Mouse (Mus musculus): ENCODE measurements around the gene Zbtb16.

The Zbtb16 gene

DNA sequence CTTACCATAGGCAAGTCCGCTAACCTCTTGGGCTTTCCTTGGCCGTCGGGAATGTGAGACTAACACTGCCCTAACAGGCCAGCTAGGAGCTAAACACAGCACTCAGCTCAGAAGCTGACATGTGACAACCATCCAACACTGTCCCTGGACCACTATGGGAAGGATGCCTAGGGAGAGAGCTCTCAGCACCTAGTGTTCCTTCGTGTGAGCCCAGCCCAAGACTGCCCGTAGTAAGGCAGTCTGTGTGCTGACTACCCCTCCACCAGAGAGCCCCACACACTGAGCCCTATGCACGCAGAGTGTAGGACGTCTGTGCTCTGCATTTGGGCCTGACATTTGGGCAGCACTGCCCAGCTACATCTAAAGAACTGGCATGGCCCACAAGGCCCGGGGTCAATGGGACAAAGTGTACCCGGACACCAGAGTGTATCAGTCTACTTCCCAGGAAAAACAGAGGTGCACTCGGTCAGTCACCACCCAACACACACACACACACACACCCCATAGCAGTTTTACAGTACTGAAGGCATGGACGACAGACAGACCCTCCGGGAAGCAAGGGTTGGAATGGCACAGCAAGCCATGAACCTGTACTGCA, 11.4 kb downstream of the Zbtb16 start:
- no peak for DNase-seq (ENCODE audit: low spot score)

DNA sequence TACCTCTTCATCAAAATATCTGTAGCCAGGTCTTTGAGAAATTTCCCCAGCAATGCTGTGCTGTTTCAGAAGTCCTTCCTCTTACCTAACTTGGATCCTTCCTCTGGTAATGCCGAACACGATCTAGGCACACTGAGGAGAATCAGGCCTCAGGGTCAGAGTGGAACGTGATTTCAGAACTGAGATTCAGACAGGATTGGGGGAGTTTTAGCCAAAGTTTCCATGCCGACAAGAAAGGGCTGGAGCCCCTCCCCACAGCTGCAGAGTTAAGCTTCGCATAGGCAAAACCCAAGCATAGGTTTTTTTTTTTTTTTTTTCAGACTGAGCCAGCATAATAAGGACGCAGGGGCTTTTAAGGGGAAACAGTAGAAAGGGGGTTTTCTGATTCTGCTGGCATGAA, 12.2 kb downstream of the Zbtb16 start:
- no peak for DNase-seq (ENCODE audit: low spot score)

DNA sequence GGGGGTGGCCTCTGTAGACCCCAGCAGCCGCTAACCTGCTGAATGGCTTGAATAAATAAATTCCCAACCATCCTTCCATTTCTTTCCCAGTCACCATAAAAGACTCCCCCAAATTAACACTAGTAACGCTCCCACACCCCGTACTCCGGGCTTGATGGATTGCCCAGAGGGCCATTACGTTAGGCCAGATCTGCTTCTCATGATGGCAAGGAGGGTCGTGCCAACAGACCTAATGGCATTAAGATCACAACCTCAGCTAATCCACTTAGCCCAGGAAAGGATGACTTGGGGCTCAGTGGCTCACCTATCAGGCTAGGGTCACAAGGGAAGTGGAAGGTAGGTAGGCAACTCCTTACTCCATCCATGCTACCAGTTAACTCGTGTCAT, 12.7 kb downstream of the Zbtb16 start:
- no peak for DNase-seq (ENCODE audit: low spot score)

DNA sequence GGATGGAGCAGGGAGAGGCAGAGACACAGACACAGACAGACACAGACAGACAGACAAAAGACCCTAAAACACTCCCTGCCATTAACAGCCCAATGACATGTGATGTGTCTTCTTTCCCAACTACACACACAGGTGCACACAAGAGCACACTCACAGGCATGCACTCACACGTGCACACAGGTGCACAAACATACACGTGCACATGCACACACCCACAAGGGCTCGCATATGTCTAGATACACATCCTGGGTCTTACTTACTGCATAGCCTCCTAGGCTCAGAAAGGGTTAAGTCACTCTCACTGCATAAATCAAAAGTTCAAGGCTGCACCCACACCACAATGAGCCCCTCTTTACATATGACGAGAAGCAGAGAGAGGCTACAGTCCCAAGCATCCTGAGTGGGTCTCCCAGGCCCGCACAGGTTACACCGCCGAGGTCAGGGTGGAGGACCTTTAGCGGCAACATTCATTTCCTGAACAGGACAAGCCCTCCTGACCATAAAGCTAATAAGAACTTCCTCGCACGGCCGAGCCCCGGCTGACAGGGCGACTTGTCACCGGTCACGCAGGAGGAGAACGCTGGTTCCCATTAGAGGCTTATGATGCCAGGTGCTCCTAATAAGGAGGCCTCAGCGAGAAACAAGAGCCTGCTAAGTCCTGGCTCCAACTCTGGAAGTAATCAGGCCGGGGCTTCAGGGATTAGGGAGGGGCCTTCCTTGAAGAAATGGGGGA, 13.3 kb downstream of the Zbtb16 start:
- no peak for DNase-seq (ENCODE audit: low spot score)

DNA sequence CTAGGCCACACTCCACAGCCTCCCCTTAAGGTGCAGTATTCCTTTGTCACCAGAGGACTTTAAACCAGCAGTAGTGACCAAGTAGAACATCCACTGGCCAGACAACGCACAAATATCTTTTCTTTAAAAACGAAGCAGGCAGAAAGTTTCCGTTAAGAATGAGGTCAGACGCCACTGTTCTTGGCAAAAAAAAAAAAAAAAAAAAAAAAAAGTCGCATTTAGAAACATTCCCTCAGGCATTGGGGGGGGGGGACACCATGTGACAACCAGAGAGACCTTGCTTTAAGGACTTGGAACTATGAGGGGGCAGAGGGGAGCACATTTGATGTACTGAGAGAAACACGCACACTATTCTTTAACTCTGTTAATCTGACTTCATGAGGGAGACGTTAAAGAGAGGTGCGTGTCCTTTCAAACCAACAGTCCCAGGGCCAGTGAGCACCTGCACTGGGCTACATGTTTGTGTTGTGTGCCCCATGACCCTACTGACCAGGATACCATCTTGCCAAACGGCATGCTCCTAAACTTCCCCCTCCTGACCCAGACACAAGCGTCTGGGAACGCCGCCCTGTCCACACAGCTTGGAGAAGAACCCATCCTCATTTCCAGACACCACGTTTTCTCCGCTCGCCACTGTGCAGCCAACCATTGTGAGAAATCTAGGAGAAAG, 14.0 kb downstream of the Zbtb16 start:
- DNase-seq (ENCODE audit: low spot score): no peak

DNA sequence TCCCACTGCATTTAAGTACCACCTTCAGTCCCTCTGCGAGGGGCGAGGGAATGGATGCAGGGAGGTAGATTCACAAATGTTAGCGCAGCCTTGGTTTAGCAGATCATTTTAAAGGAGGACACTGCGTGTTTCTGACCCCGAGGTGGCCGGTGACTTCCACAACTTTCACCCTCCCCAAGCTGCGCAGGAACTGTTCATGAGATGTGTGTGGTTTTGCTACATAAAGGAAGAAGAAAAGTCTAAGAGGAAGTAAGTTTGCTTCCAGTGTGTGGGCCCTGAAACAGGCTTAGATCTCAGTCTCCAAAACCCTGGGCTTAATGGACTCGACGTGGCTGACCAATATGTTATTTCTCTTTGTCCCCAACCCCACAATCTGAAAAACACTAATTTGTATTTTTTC, 14.6 kb downstream of the Zbtb16 start:
- DNase-seq (ENCODE audit: low spot score): no peak

DNA sequence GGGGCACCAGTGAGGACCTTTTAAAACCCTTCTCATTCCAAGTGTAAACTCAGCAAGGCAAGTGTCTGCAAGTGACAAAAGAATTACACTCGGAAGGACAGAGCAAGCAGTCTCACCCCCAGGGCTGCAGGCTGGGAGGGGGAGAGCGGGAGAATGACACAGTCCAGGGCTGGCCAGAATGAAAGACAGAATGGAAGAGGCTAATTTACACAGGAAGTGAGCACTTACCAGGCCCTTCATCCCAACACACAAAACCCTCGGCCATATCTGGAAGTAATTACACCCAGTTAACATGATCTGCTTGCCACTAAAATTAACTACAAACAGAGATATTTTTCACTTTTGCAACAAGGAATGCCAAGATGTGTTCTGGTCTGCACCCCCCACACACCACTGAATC, 15.2 kb downstream of the Zbtb16 start:
- no peak for DNase-seq (ENCODE audit: low spot score)

DNA sequence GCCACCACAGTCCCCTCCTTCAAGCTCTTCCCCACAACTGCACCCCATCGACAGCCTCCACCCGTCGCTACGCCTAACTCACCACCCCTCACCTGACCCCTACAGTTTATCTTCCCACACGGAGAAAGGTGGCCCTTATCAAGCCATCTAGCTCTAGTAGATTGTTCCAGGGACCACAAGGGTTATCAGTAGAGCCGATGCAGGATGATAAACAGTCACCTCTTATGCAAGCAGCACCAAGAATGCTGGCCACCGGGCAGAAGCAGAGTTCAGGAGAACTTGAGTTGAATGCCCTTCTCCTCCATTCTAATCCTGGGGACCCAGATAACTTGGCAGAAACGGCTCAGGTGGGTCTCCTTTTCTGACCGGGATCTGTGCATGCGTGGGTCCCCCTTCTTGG, 16.3 kb downstream of the Zbtb16 start:
- no peak for DNase-seq (ENCODE audit: low spot score)

DNA sequence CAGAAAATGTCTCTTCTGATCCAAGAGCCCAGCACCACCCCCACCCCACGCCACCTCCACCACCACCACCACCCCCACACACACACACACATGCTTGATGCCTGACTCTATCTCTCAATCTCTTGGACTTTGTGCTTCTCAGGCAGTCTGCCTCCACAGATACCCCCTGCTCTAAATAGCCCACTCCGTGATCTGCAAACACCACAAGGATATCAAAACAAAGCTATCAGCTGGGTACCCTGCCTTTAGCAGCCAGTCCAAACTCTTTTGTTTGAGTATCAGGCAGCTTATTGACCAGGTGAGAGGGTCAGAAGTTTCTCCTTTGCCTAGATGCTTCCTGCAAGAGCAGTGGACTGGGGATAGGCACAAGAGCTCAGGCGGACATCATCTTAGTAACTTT, 16.9 kb downstream of the Zbtb16 start:
- DNase-seq (ENCODE audit: low spot score): no peak

DNA sequence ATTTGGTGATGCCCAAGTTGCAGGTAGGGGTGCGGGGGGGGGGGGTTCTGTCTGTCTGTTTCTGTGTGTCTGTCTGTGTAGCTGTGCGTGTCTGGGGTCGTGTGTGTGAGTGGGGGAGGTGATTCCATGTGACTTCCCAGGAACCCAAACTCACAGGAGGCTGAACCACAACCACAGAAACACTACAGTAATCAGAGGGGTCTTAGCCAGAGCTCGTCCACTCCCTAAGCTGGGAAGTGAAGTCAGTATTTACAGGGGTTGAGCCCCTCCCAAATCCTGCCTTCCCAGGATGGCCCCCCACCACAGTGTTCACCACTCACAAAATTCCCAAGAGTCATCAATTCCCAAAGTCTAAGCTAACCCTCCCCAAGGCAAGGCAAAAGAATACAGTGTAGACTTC, 18.1 kb downstream of the Zbtb16 start:
- no peak for DNase-seq (ENCODE audit: low spot score)

DNA sequence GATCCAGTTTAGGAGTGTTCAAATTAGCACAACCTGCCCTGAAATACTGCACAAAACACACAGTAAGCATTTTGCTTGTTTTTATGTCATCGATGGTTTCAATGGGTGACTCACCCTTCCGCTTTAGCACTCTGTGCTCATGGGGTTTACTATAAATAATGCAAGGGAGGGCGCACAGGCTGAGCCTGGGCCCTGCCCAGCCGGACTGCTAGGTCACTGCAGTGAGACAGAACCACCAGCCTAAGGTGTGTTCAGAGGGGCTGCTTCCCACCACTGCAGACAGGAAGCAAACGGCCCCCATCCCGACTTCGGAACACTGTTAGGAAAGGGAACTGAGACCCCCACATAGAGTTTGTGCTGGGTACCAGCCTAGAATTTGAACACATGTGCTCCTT, 18.6 kb downstream of the Zbtb16 start:
- DNase-seq (ENCODE audit: low spot score): no peak

DNA sequence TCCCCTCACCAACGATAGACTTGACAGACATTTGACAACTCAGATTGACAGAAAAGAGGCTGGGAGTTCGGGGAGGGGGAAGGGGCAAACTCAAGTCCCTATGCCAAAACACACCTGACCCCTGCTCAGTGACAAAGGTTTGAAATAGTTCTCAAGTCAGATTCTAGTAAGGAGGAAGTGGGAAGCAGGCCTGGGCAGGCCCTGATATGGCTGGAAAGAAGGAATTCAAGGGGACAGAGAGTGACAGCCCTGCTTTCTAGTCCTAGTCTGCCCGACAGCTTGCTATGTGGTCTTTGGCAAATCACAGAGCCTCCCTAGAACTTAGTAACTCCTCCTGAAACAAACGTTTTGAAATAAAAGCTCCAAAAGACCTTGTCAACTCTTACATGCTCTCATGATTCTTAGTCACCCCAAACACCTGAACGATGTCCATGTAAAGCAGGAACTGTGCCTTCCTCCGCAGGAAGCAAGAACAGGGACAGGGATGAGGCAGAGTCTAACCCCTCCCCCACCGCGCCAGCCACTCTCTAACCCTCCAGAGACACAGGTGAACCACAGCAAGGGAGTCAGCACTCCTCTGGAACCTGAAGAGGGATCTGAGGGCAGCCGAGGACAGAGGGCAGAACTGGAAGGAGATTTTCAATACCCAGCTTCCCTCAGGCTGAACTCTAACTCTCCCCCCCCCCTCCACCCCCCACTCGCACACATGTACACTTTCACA, 19.2 kb downstream of the Zbtb16 start:
- no peak for DNase-seq (ENCODE audit: low spot score)

DNA sequence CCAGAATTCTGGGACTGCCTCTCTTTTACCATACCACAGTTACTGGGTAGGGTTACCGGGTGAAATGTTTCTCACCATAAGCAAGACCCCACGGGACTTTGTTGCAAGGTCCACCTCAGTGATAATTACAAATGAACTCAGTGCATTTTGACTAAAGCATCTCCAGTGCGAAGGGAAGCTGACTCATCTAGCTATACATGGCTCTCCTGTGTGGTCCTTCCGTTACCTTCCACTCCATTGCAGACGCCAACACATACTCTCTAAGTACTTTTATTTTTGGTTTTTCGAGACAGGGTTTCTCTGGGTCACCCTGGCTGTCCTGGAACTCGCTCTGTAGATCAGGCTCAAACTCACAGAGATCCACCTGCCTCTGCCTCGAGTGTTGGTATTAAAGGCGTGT, 19.9 kb downstream of the Zbtb16 start:
- DNase-seq (ENCODE audit: low spot score): no peak

DNA sequence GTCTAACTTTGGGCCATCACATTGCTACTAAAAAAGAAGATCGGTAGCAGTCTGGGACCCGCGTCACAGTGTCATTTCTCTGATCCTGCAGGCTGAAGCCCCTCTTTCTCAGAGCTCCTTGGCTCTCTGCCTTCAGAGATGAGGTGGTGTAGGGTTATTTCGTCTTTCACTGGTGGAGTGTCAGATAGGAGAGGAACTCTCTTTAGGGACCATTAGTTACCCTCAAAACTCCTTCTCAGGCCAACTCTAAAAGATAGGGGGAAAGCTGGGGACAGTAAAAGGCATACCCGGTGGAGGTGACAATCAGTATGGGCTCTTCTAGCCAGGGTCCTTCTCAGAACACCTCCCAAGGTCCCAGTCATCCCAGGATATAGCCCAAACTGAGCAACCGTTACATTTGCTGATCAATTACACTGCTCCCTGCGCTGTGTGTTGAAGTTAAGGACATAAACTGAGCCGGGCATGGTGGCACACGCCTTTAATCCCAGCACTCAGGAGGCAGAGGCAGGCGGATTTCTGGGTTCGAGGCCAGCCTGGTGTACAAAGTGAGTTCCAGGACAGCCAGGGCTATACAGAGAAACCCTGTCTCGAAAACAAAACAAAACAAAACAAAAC, 21.0 kb downstream of the Zbtb16 start:
- DNase-seq (ENCODE audit: low spot score): no peak

DNA sequence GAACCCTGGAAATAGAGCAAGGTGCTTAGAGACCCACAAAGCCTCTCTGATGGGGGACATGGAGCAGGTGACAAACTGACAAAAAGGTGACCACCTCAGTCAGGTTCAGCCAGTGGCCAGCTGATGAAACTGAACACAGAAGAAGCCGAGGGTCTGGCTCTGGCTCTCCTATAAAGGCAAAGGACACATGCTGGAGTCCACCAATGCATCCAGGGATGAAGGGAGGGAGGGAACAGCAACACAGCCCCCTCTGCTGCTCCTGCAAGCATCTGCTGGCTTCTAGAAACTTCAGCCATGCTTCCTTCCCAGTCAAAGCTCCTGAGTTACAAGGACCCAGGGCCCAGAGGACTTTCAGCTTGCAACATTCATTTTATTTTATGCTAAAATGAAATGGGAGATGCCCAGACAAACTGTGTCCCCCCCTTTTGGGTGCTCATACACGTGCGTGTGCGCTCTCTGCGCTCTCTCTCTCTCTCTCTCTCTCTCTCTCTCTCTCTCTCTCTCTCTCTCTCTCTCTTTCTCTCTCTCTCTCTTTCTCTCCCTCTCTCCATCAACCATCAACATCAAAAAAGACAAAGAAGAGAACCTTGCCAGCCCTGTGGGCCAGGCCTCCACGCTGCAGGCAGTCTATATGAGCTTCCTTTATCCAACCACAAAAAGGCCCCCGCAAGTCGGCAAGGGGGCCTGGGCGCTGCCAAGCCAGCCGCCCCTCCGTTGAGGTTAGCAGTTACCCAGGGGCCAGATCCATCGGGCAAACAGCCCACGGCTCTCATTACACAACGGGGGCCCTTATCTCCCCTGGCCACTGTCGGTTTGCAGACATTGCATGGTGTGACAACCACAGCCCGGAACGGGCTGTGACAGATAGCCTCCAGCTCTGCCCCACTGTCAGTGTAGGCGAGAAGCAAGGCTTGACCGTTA, 21.8 kb downstream of the Zbtb16 start:
- DNase-seq (ENCODE audit: low spot score): no peak

DNA sequence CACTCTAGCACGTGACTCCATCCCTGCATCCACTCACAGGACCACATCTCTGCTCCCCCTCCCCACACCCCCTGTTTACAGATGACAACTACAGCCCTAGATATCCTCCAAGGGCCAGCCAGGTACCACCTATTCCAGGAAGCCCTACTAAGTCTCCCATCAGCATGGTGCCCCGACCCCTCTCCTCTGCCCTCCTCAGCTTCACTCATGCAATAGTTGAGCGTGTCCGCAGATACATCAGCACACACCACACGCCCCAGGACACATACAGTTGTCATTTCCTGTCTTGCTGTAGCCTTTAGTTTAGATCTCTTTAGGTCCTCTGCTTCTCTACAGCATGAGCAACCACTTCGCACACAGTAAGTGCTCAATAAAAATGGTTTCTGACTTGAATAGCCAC, 23.7 kb downstream of the Zbtb16 start:
- no peak for DNase-seq (ENCODE audit: low spot score)

DNA sequence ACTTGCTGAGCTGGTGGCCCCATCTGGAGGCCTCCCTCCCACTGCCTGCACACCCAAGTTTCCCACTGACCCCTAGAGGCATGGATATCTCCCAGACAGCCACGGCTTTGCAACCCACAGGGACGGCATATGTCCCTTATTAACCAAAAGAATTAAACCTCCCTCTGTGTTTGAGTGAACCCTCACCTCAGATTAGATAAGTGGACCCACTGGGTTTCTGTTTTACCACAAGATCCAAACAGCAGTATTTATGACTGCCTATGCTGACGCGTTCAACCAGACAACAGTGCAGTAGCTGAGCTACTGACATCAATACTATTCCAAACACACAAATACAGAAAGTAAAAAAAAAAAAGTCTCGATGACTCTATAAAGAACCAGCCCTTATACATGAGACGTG, 29.4 kb downstream of the Zbtb16 start:
- no peak for DNase-seq (ENCODE audit: low spot score)

DNA sequence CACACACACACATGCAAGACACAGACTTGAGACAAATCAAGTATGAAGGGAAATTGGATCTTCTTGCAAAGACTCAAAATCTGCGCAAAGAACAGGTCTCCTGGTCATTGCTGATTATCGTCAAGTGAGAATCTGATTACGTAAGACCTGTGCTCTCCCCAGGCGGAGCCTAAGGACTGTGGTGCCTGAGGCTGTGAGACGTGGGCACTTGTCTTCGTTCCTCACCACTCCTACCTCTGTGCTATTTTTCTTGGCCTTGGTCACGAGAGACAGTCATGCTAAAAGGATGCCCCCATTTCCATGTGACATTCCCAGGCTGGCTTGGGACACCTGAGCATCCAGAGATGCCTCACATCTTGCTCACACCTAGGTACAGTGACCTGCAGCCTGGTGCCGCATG, 30.2 kb downstream of the Zbtb16 start:
- DNase-seq (ENCODE audit: low spot score): no peak

DNA sequence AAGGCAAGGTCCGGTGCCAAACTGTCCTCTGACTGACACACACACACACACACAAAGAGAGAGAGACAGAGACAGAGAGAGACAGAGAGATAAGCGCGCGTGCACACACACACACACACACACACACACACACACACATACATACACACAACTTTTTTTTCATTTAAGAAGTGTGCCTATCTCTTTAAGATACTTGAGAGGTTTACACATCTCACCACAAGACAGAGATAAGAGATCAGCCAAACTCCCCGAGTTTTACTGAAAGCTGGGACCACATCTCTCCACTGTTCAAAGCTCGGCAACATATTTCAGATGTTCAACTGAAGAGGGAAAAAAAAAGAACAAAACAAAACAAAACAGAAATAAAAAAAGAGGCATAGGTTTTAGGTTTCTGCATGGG, 31.5 kb downstream of the Zbtb16 start:
- no peak for DNase-seq (ENCODE audit: low spot score)

DNA sequence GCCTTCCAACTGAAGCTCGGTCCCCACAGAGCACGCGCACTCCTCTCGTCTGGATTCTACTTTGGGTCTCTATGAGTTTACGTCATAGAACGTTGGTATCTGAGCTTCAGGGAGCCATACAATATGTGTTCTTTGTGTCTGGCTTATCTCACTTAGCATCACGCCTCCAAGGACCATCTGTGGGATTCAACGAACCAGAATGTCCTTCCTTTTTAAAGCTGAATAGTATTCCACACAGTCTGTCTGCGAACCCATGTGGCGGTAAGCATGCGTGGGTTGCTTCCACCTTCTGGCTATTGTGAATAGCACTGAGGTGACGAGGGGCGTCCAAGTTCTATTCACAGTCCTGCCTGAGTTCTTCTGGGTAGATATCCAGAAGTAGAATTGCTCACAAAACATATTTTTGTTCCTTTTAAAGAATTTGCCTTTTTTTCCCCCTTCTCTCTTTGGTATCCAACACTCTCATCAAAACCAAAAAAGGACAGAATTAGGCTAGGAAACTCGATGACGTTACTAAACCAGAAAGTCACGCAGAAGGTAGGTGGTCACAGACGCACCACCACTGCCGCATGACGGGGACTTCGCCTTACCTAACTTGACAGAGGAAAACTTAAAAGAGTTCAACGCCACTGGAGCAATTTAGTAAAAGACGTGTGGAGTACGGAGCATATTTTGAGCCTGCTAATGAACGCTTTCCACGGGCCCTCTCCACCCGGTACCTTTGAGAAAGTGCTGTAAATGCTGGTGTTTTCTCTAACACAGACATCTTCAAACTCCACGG, 32.4 kb downstream of the Zbtb16 start:
- DNase-seq (ENCODE audit: low spot score): no peak

DNA sequence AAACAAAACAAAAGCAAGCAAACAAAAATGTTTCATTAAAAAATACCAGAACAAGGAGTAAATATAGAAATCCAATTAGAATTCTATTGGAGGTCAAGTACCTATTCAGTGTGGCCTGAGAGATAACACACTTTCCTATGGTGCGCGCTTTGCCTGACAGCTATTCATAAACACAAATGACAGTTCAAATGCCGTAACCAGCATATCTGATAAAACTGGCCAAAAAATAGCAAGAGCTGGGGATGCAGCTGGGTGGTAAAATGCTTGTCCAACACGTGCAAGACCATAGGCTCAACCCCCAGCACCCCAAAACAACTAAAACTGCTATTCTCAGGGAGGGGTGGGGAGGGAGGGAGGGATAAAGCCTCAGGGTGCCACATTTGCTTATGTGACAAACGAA, 33.6 kb downstream of the Zbtb16 start:
- no peak for DNase-seq (ENCODE audit: low spot score)
